Mouse (Mus musculus) brain, embryonic 14.5 days (tissue): ENCODE data around the gene Cspg4.

Experiments
- CTCF ChIP-seq: fragments of 200-500 bp; IDR thresholded peaks from 2 replicates; pipeline ENCODE4 v1.5.1; 2012; ENCODE audit warnings: inconsistent platforms, mild to moderate bottlenecking, moderate library complexity, borderline replicate concordance; ENCODE audit not compliant: insufficient read depth, insufficient read length; ENCODE audit errors: extremely low read depth
- POLR2A ChIP-seq: fragments of 200-500 bp; IDR thresholded peaks from 2 replicates; pipeline ENCODE4 v1.6.1; 2012; ENCODE audit warnings: mild to moderate bottlenecking, inconsistent platforms, borderline replicate concordance; ENCODE audit not compliant: poor library complexity, insufficient read depth, insufficient read length, severe bottlenecking; ENCODE audit errors: extremely low read depth

DNA sequence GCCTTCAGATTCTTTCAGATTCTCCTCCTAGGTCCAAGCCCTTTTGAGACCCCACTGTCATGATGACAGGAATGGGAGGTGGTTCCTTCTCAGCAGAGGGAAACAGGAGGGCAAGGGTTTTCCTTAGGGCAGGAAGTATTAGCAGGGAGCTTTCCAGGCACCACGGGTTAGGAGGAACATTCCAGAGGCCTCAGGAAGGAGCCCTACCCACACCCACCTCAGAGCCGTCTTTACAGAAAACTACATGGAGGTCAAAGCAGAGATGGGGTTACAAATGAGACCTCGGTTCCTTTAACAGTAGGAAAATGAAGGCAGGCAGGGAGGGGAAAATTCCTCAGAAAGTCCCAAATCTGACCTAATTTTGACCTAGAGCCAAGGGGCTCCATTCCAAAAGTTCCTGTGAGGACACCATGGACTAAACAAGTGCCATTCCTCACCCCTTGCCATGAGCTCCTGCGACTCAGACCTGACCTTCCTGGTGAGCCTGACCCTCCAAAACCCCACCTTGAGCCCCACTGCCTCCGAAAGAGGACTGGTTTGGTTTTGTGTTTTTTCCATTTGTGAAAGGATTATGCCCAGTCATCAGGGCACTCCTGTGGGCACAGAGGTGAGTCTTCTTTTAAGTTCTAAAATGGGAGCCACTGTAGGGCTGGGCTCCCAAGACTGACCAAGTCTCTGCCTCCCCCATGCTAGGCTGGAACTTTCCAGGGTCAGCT lies 51.0 kb downstream of the Cspg4 start:
- no peak for TF ChIP-seq POLR2A
- TF ChIP-seq CTCF = no peak
